Mouse (Mus musculus) lung, adult 18-20 months (tissue): ENCODE measurements around the gene Btg1-ps2.
A peak's percentile ranks its signal among the peaks of the same experiment; 100 is the strongest.
"Not testable (repeated sequence)": the region's sequence is repeated elsewhere in the genome, so short reads cannot be mapped to it uniquely, and the experiment has no call there.

ENCODE experiments used
- DNase-seq, 2 experiments: peaks; one replicate each; pipeline ENCODE4 v3.0.0; 2022; ENCODE audit warnings: mixed read lengths in 2 of 2

Gene Btg1-ps2

GRCm38 (mm10) chrX:38043014-38043413 lies at the start of gene Btg1-ps2:
Gene Btg1-ps2, minus strand, starts transcription at chrX:38043114.
- not testable (repeated sequence) for DNase-seq

- DNase-seq = no peak
Measured at GRCm38 (mm10) chrX:38085041-38085440, 42.1 kb upstream of the Btg1-ps2 start, which contains the start of gene Rhox11. Gene Rhox11, minus strand, starts transcription at chrX:38085141.

GRCm38 (mm10) chrX:38084226-38084625 lies 41.3 kb upstream of the Btg1-ps2 start:
- peak; percentile 3 to 15 for DNase-seq

GRCm38 (mm10) chrX:38066175-38066574 lies 23.3 kb upstream of the Btg1-ps2 start, which contains the start of gene Rhox10:
Gene Rhox10, plus strand, starts transcription at chrX:38066475.
- DNase-seq = no peak

GRCm38 (mm10) chrX:38061544-38061943 lies 18.6 kb upstream of the Btg1-ps2 start:
- no peak for DNase-seq

- no peak for DNase-seq
Measured at GRCm38 (mm10) chrX:38039666-38040065, 3.2 kb downstream of the Btg1-ps2 start.

- DNase-seq = no peak
Measured at GRCm38 (mm10) chrX:38033841-38034240, 9.1 kb downstream of the Btg1-ps2 start.

- not testable (repeated sequence) for DNase-seq
Measured at GRCm38 (mm10) chrX:38018597-38018996, 24.3 kb downstream of the Btg1-ps2 start, which contains the start of gene Btg1-ps1. Gene Btg1-ps1, minus strand, starts transcription at chrX:38018815.

GRCm38 (mm10) chrX:38008756-38009155 lies 34.2 kb downstream of the Btg1-ps2 start:
- DNase-seq = no peak
